Mouse (Mus musculus) olfactory bulb, adult 2 months (tissue): ENCODE data around the gene Ly6g6e.

ENCODE experiments used
- CTCF ChIP-seq: fragments of 200-500 bp; IDR thresholded peaks from 2 replicates; pipeline ENCODE4 v1.5.1; 2012; ENCODE audit warnings: low read depth, mild to moderate bottlenecking, low read length, moderate library complexity; ENCODE audit not compliant: insufficient read depth
- POLR2A ChIP-seq: fragments of 200-500 bp; IDR thresholded peaks from 2 replicates; pipeline ENCODE4 v1.6.1; 2012; ENCODE audit warnings: mild to moderate bottlenecking, low read depth, low read length, moderate library complexity; ENCODE audit not compliant: insufficient read depth

DNA sequence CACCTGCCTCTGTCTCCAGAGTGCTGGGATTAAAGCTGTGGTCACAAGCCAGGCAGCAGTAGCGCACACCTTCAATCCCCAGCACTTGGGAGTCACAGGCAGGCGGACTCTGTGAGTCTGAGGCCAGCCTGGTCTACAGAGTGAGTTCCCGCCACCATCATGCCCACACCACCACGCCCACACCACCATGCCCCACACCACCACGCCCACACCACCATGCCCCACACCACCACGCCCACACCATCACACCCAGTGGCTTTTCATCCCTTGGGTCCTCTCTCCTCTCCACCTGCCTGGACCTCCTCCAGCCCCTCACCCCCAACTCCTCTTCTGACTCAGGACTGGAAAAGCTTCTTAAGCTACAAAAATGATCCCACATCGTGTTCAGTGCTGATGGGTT lies 44.8 kb upstream of the Ly6g6e start:
- TF ChIP-seq POLR2A (no peak), CTCF (no peak)
